Mouse (Mus musculus) Patski (cell line): ENCODE results near the gene Abhd17b. TPM values are rescaled to one million over a fixed set of nuclear protein-coding genes. Genes with fewer than 3 reads are reported as not detected.
"Not testable (repeated sequence)": the region's sequence is repeated elsewhere in the genome, so short reads cannot be mapped to it uniquely, and the experiment has no call there.

ENCODE experiments used
- ATAC-seq: fragments of 100-300 bp; one replicate; pipeline ENCODE4 v1.8.0; 2021
- CTCF ChIA-PET: fragments of 350-600 bp; sonication (Branson Sonifier 250); formaldehyde crosslinking; loops from one replicate; lab custom pipeline; 2022; ENCODE audit warnings: inconsistent platforms; lab: Charles Lee
- POLR2A ChIA-PET: fragments of 350-600 bp; sonication (Branson Sonifier 250); formaldehyde crosslinking; loops from one replicate; lab custom pipeline; 2022; ENCODE audit warnings: antibody characterized with exemption, inconsistent platforms; lab: Charles Lee
- DNase-seq: peaks from one replicate; pipeline ENCODE4 v3.0.0-alpha.2; 2011; ENCODE audit warnings: low read depth, low spot score
- H3K27me3 ChIP-seq: fragments of 371-371 bp; one replicate; pipeline ENCODE4 v1.5.1; 2021
- CTCF ChIP-seq: fragments of 100-300 bp; IDR thresholded peaks from one replicate; pipeline ENCODE4 v1.5.1; 2021
- in situ Hi-C: fragments of 300-500 bp; cut with MboI; formaldehyde crosslinking; loops from 3 replicates; pipeline ENCODE4 v1.11.1; 2018; ENCODE audit warnings: low pct_unique_long_range_greater_than_20kb, mixed read lengths
- polyA plus RNA-seq: library from polyadenylated mRNA; unstranded; gene quantifications from one replicate; pipeline ENCODE4 v1.2.3, GENCODE M21; 2021

Gene Abhd17b
- polyA plus RNA-seq, 1 experiment from 2014 or later: 33.2 TPM

DNA sequence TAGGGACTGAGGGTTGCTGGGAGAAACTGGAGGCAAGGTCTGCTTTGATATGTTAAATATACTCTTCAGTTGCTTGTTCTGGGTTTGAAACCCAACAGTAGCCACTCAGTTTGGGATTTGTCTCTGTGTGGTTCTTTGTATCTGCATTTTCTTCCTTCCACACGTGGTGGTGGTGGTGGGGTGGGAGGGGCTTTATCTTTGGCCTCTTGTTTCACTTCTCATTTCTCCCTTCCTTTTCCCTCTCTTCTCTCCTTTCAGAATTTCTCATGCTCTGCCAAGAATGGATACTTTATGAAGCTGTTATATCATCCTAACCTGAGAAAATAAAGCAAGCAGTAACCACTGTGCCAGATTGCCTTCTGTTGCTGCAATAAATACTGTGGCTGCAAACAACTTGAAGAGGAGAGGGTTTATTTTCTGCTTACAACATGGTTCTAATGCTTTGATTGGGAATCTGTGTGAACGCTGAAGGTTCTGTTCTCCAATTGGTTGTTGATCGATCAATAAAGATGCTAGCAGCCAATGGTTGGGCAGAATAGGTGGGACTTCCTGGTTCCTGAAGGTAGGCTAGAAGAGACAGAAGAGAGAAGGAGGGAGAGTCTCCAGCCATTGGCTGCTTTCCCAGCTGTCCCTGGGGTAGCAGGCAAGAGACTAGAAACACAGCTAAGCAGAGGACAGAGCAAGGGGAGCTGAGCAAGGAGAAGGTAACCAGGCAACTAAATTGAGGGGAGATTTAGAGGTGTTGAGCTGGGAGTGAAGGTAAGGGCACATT is 60.5 kb downstream of the Abhd17b start:
- POLR2A ChIA-PET: no interaction called here

DNA sequence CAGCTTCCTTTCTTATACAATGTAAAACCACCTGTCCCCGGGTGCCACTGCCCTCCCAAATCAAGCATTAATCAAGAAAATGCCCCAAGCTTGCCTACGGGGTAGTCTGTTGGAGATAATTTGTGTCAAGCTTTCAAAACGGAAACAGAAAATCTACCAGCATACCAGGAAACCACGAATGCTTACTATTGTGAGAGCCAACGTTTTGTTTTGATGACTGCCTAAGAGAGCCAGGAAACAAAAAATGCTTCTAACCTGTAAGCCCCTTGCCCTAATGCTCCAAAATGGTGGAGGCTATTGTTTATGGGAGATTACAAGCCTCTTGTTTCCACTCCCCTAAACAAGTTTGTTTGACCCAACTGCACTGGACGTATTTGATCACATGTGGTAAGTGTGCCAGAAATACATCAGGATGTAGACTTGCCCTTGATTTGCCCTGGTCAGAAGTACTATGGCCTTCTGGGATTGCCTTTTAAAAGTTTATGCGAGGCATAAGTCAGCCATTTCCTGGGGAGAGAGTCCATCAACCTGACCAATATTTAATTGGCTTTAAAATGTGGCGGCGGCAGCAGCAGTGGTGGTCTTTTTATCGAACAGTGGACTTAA is 61.4 kb downstream of the Abhd17b start:
- ChIA-PET POLR2A (no interaction called here), CTCF (interaction anchor here (1.2 kb wide), 1 partner anchor 19 kb away, joined by 3 read pairs; no protein-coding TSS in a partner anchor)
- DNase-seq (no peak), ATAC-seq (no peak)
- in situ Hi-C loops: no loop called here
- TF ChIP-seq CTCF: no peak
- peaks cover under 1% of the 10 kb centered on the region for H3K27me3 ChIP-seq

More for the DNA sequence above, 60.5 kb downstream of the Abhd17b start:
- CTCF ChIA-PET: interaction anchor here (1.2 kb wide), 2 partner anchors 9 to 18 kb away, joined by 3 read pairs; no protein-coding TSS in a partner anchor
- H3K27me3 ChIP-seq: peaks cover 4% of the 10 kb centered on the region
- no peak for DNase-seq
- no peak for TF ChIP-seq CTCF
- in situ Hi-C loops: no loop called here
- no peak for ATAC-seq

DNA sequence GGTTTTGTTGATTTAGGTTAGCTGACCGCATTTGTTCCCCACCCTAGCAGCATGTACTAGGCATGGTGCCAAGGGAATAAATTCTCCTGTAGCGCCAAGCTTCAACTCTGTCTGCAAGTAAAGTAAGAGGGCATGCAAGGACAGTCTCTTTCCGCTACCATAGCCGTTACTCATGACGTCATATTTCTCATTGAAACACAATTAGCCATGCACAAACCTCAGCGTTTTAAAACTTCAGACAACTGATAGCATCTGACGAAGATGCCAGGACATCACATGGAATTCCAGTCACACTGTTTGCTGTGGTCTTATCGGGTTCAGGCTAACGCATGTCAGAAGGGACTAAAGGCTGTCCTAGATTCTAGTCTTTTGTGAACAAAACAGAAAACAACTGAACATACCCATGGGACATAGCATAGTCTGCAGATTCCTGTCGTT is 62.0 kb downstream of the Abhd17b start:
- POLR2A ChIA-PET: no interaction called here
- ATAC-seq: peak; percentile 42
- no peaks in the 10 kb centered on the region for H3K27me3 ChIP-seq
- no peak for DNase-seq
- in situ Hi-C loops: no loop called here
- CTCF ChIA-PET: no interaction called here
- no peak for TF ChIP-seq CTCF

DNA sequence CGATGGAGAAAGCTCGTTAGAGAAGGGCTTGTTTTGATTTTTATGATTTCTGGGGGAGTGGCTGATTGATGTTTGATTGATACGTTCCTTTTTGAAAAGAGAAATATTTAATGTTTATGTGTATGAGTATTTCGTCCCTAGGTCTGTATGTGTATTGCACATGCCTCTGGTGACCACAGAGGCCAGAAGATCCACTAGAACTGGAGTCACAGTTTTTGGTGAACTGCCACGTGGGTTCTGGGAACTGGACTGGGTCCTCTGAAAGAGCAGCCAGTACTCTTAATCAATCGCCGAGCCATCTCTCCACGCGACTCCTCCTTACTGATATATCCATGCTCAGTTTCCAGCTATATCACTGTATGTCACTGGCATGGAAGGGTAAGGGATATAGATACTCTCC is 62.5 kb downstream of the Abhd17b start:
- H3K27me3 ChIP-seq: no peaks in the 10 kb centered on the region
- in situ Hi-C loops: no loop called here
- DNase-seq (no peak), ATAC-seq (no peak)
- ChIA-PET CTCF (interaction anchor here (1.4 kb wide), 1 partner anchor 32 kb away, joined by 3 read pairs; no protein-coding TSS in a partner anchor), POLR2A (no interaction called here)
- TF ChIP-seq CTCF: no peak

DNA sequence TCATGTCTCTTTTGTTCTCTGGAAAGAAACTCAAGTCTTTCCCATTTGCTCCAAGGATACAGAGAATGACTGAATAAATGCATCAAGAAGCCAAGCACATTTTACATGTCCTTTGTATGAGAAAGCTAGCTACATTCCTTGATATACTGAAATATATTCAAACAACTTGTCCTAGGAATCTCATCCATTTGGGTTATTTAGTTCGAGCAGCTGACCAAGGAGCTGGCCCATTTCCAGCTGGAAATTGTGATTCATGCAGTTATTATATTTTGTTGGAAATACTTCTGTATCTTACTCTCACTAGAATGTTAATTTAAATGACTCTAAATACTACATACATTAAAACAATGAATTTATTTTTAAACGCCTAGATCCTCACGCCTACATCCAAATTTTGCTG is 63.5 kb downstream of the Abhd17b start:
- ChIA-PET POLR2A (no interaction called here), CTCF (interaction anchor here (0.9 to 1.4 kb wide), 2 partner anchors 31 to 144 kb away, joined by 3 read pairs; no protein-coding TSS in a partner anchor)
- no peaks in the 10 kb centered on the region for H3K27me3 ChIP-seq
- DNase-seq: no peak
- ATAC-seq: no peak
- in situ Hi-C loops: no loop called here
- no peak for TF ChIP-seq CTCF

DNA sequence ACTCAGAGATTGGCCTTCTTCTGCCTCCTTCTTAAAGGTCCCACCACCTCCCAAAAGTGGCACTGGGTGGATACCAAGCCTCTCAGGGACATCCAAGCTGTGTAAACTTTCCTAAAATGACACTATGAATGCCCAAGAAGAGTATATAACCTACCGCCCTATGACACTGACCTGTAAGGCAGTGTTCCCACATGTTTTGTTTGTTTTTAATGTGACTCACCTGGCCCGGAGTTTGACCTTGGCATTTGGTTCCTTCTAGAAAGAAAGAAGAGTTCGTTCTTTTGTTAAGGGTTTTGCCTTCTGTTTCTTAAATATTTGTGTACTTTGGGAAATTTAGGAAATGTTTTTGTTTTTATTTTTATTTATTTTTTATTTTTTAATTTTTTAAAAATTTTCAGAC is 66.2 kb downstream of the Abhd17b start:
- no peaks in the 10 kb centered on the region for H3K27me3 ChIP-seq
- CTCF ChIA-PET: no interaction called here
- in situ Hi-C loops: no loop called here
- DNase-seq (no peak), ATAC-seq (no peak)
- POLR2A ChIA-PET: interaction anchor here (0.6 kb wide), 1 partner anchor 107 kb away, joined by 3 read pairs; no protein-coding TSS in a partner anchor
- TF ChIP-seq CTCF: no peak

DNA sequence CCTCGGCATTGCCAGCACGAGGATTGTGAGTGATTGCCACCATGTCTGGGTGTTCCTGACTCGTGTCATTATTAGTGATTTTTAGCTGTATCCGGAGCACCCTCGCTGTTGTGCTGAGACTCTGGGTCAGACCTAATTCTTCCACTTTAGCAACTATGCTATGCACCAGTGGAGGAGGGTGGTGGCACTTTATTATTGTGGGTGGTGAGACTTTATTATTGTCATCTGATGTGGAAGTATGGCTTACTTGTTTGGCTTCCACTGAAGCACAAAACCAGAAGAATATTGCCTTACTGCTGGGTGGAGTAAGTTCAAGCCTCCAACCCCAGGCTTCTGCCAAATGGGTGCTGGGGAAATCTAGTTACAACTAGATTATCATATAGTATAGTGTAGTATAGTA is 68.0 kb downstream of the Abhd17b start:
- POLR2A ChIA-PET: no interaction called here
- TF ChIP-seq CTCF: no peak
- CTCF ChIA-PET: no interaction called here
- in situ Hi-C loops: no loop called here
- DNase-seq (no peak), ATAC-seq (no peak)
- no peaks in the 10 kb centered on the region for H3K27me3 ChIP-seq

DNA sequence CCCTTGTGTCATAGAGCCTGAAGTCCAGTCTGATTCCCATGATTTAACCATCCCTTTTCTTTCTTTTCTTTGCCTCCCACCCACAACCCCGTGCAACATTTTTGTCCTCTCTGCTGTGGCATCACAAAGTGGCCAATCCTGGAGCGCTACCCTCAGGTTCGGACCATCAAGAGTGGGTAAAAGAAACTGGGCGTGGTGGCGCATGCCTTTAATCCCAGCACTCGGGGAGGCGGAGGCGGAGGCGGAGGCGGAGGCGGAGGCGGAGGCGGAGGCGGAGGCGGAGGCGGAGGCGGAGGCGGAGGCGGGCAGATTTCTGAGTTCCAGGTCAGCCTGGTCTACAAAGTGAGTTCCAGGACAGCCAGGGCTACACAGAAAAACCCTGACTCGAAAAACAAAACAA is 70.3 kb downstream of the Abhd17b start:
- in situ Hi-C loops, POLR2A ChIA-PET, DNase-seq, H3K27me3 ChIP-seq, ATAC-seq: not testable (repeated sequence)
- CTCF ChIA-PET: interaction anchor here (1.5 kb wide), 1 partner anchor 11 kb away, joined by 3 read pairs; no protein-coding TSS in a partner anchor

DNA sequence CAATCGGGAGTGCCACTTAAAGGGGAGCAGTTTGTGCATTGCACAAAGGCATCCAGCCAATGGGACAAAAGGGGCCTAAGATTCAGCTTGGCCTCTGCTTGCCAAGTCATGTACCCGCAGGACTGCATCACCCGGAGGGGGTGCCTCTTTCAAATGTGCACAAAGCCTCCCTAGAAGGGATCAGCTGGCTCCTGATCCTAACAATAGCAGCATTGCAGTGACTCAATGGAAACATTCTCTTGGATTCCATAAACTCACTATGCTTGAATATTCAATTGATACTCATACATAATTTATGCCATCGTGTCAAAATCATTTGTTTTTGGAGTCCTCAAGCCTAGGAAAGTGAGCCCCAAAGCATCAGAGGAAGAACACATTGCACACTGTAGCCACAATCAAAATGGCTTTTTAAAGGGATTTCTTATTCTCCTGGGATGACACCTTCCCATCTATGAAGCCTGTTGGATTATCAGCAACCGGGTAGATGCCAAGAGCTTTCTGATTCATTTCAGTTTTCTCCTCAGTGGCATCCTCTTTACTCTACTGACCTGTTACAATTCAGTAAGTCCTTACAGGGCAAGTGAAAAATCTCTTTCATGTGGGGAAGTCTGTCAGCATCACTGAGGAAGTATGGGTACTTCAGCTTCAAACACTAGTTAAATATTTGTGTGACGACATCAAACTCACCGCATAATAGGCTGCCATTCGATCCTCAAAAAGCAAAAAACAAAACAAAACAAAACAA is 71.1 kb downstream of the Abhd17b start:
- in situ Hi-C loops: no loop called here
- POLR2A ChIA-PET: no interaction called here
- no peak for TF ChIP-seq CTCF

DNA sequence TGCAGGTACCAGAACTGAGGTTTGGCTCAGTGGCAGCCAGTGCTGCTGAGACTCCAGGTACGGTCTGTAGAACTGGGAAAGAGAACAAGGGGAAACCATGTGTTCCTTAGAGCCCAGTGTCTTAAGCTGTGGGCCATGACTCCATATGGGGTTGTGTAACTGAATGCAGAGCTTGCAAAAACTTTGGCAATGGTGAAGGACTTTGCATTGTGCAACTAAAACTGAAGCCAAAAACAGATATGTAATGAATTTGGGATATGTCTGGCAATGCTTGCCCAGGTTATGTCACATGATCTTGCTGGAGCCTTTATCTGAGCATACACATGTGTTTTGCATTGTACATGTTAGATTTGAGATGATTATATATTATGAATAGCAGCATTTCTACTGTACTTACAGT is 72.2 kb downstream of the Abhd17b start:
- no peak for ATAC-seq
- no peaks in the 10 kb centered on the region for H3K27me3 ChIP-seq
- ChIA-PET POLR2A (no interaction called here), CTCF (no interaction called here)
- DNase-seq: no peak
- in situ Hi-C loops: no loop called here
- TF ChIP-seq CTCF: no peak

More for the DNA sequence above, 71.1 kb downstream of the Abhd17b start:
- H3K27me3 ChIP-seq: no peaks in the 10 kb centered on the region
- CTCF ChIA-PET: no interaction called here
- DNase-seq: no peak
- ATAC-seq: no peak
